Mouse (Mus musculus) liver, embryonic 12.5 days (tissue): ENCODE data around the gene Gm20854. TPM values are rescaled to one million over a fixed set of nuclear protein-coding genes. Genes with fewer than 3 reads are reported as not detected.
"Not testable (repeated sequence)": the region's sequence is repeated elsewhere in the genome, so short reads cannot be mapped to it uniquely, and the experiment has no call there.

Experiments
- ATAC-seq: fragments of 200-750 bp; cut with Nextera tagmentation; 2 replicates; pipeline ENCODE4 v1.8.0; 2017; ENCODE audit warnings: moderate number of reproducible peaks, mild to moderate bottlenecking, moderate library complexity
- H3K27ac ChIP-seq: fragments of 300-500 bp; sonication (generic); 2 replicates; pipeline ENCODE4 v1.5.1; 2016; ENCODE audit warnings: mild to moderate bottlenecking
- H3K27me3 ChIP-seq: fragments of 300-500 bp; sonication (generic); replicated peaks from 2 replicates; pipeline ENCODE4 v1.6.1; 2016; ENCODE audit warnings: mild to moderate bottlenecking, moderate library complexity
- H3K36me3 ChIP-seq: fragments of 300-500 bp; sonication (generic); 2 replicates; pipeline ENCODE4 v1.6.1; 2016; ENCODE audit warnings: mild to moderate bottlenecking, moderate library complexity
- H3K4me1 ChIP-seq: fragments of 300-500 bp; sonication (generic); 2 replicates; pipeline ENCODE4 v1.6.1; 2016
- H3K4me2 ChIP-seq: fragments of 300-500 bp; sonication (generic); 2 replicates; pipeline ENCODE4 v1.6.1; 2016; ENCODE audit warnings: mild to moderate bottlenecking, moderate library complexity
- H3K4me3 ChIP-seq: fragments of 300-500 bp; sonication (generic); 2 replicates; pipeline ENCODE4 v1.5.1; 2016; ENCODE audit warnings: mild to moderate bottlenecking, moderate library complexity
- H3K9ac ChIP-seq: fragments of 300-500 bp; sonication (generic); 2 replicates; pipeline ENCODE4 v1.6.1; 2016; ENCODE audit warnings: mild to moderate bottlenecking, moderate library complexity
- H3K9me3 ChIP-seq: fragments of 300-500 bp; sonication (generic); replicated peaks from 2 replicates; pipeline ENCODE4 v1.6.1; 2016; ENCODE audit warnings: mild to moderate bottlenecking, moderate library complexity
- WGBS: fragments of 180-500 bp; shearing (Covaris S2); methylation state at CpG from one replicate; pipeline ENCODE4 v1.1.7; 2016; ENCODE audit not compliant: insufficient replicate concordance; 5-methylcytosine and 5-hydroxymethylcytosine counted together
- polyA plus RNA-seq: library from polyadenylated mRNA; unstranded; fragments of >200 nt; fragmentation: Nextera tagmentation; extraction: Ambion mirVana; gene quantifications from 2 replicates; pipeline ENCODE4 v1.2.1, GENCODE M21; 2016

Gm20854 gene
- polyA plus RNA-seq: not detected in 2 replicates

GRCm38 (mm10) chrY:85530808-85531207 lies at the start of gene Gm20854:
Gm20854 (minus strand) TSS chrY:85530908.
- H3K27me3 ChIP-seq, ATAC-seq, H3K4me2 ChIP-seq, H3K27ac ChIP-seq, H3K36me3 ChIP-seq, H3K4me3 ChIP-seq, H3K9me3 ChIP-seq, H3K4me1 ChIP-seq, H3K9ac ChIP-seq: not testable (repeated sequence)
- WGBS: no CpG with 5 or more reads among the region's 6 CpGs
